Mouse (Mus musculus) cerebellum, postnatal 10 days (tissue): ENCODE data around the gene Tmem82.

Source experiments
- DNase-seq, 2 experiments: peaks; one replicate each; pipeline ENCODE4 v3.0.0; 2021; ENCODE audit warnings: mixed read lengths in 2 of 2

Gene Tmem82

GRCm38 (mm10) chr4:141639474-141639873 is 21.0 kb upstream of the Tmem82 start:
- no peak for DNase-seq

- no peak for DNase-seq
Measured at GRCm38 (mm10) chr4:141636693-141637092, 18.3 kb upstream of the Tmem82 start.

GRCm38 (mm10) chr4:141635991-141636390 is 17.6 kb upstream of the Tmem82 start:
- DNase-seq, result no peak

GRCm38 (mm10) chr4:141632111-141632873 is 13.9 kb upstream of the Tmem82 start:
- DNase-seq, result no peak

GRCm38 (mm10) chr4:141631250-141631649 is 12.8 kb upstream of the Tmem82 start:
- DNase-seq, result no peak

- DNase-seq, result no peak
Measured at GRCm38 (mm10) chr4:141630021-141630420, 11.6 kb upstream of the Tmem82 start.

GRCm38 (mm10) chr4:141628661-141629060 is 10.2 kb upstream of the Tmem82 start:
- DNase-seq, result no peak

- no peak for DNase-seq
Measured at GRCm38 (mm10) chr4:141627502-141627901, 9.1 kb upstream of the Tmem82 start.

GRCm38 (mm10) chr4:141625774-141626550 is 7.5 kb upstream of the Tmem82 start:
- DNase-seq, result no peak

GRCm38 (mm10) chr4:141624983-141625773 is 6.7 kb upstream of the Tmem82 start:
- DNase-seq, result no peak

- DNase-seq, result no peak
Measured at GRCm38 (mm10) chr4:141624134-141624533, 5.7 kb upstream of the Tmem82 start.

GRCm38 (mm10) chr4:141623666-141624065 is 5.2 kb upstream of the Tmem82 start, which contains the start of gene Slc25a34:
Gene Slc25a34, minus strand, starts transcription at chr4:141623821.
- peak; percentile 47 to 59 for DNase-seq

GRCm38 (mm10) chr4:141623037-141623436 is 4.6 kb upstream of the Tmem82 start:
- DNase-seq, result no peak

GRCm38 (mm10) chr4:141622580-141622979 is 4.1 kb upstream of the Tmem82 start:
- DNase-seq, result no peak

GRCm38 (mm10) chr4:141622091-141622490 is 3.7 kb upstream of the Tmem82 start:
- DNase-seq, result no peak

GRCm38 (mm10) chr4:141621297-141621696 is 2.9 kb upstream of the Tmem82 start:
- no peak for DNase-seq

- no peak for DNase-seq
Measured at GRCm38 (mm10) chr4:141619299-141619883, 958 bp upstream of the Tmem82 start.

- DNase-seq, result no peak
Measured at GRCm38 (mm10) chr4:141617863-141618564, 419 bp downstream of the Tmem82 start.

- peak; percentile 79 to 80 for DNase-seq
Measured at GRCm38 (mm10) chr4:141617299-141617698, 1.1 kb downstream of the Tmem82 start.

- no peak for DNase-seq
Measured at GRCm38 (mm10) chr4:141616811-141617210, 1.6 kb downstream of the Tmem82 start.

- peak; percentile 78 to 80 for DNase-seq
Measured at GRCm38 (mm10) chr4:141614946-141615345, 3.5 kb downstream of the Tmem82 start.

- peak in 1 of 2 experiments; percentile 55 for DNase-seq
Measured at GRCm38 (mm10) chr4:141609538-141609937, 8.9 kb downstream of the Tmem82 start.
